Mouse (Mus musculus) MEL (cell line): ENCODE results near the gene Maco1.

ENCODE experiments used
- CTCF ChIP-seq, 3 experiments: IDR thresholded peaks in 2 of 3; conservative IDR thresholded peaks in 1 of 3; 2 replicates each; pipeline ENCODE4 v1.5.1; 2011 to 2012; ENCODE audit warnings: low read length in 3 of 3, low read depth in 2 of 3, mild to moderate bottlenecking in 2 of 3, improper control_type of control experiment in 1 of 3, inconsistent platforms in 1 of 3, mixed read lengths in 1 of 3, moderate library complexity in 1 of 3; ENCODE audit not compliant: control insufficient read depth in 1 of 3, insufficient read depth in 1 of 3, poor library complexity in 1 of 3, severe bottlenecking in 1 of 3
- ETS1 ChIP-seq: IDR thresholded peaks from 2 replicates; pipeline ENCODE4 v1.6.1; 2012; ENCODE audit warnings: low read depth, mild to moderate bottlenecking, inconsistent platforms, low read length, improper control_type of control experiment, moderate library complexity
- GATA1 ChIP-seq: IDR thresholded peaks from 2 replicates; pipeline ENCODE4 v1.6.1; 2011; ENCODE audit warnings: low read depth, low read length, improper control_type of control experiment
- TAL1 ChIP-seq: IDR thresholded peaks from 2 replicates; pipeline ENCODE4 v1.6.1; 2012; ENCODE audit warnings: mild to moderate bottlenecking, inconsistent platforms, low read length, moderate library complexity, mixed read lengths
- TCF12 ChIP-seq: IDR thresholded peaks from 2 replicates; pipeline ENCODE4 v1.6.1; 2014; ENCODE audit warnings: low read depth, mild to moderate bottlenecking, inconsistent platforms, low read length, improper control_type of control experiment, moderate library complexity
- ZC3H11A ChIP-seq: IDR thresholded peaks from 2 replicates; pipeline ENCODE4 v1.6.1; 2012; ENCODE audit warnings: low read depth, mild to moderate bottlenecking, inconsistent platforms, low read length, improper control_type of control experiment

DNA sequence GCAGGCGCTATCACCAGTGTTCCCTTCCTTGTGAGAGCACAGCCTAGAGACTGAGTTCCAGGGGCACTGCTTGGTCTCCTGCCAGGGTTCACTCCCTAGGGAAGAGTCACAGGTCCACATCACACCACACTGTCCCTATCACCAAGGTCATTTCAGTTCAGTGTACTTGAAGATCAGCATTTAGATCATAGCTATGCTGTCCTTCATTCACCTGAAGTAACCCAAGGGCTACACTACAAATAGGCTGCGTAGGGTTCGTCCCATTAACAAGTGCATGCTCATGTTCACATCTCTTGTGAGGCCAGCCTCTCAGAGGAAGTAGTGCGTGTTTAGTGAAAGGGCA, 38.9 kb downstream of the Maco1 start:
- TF ChIP-seq TAL1 = no peak
- no peak for TF ChIP-seq CTCF (IDR thresholded peaks at IDR 0.05 in 2 of 3, conservative IDR thresholded peaks at IDR 0.05 in 1 of 3; ENCODE audit: control insufficient read depth in 1 of 3, insufficient read depth in 1 of 3, low read depth in 2 of 3, low read length in 3 of 3, poor library complexity in 1 of 3, severe bottlenecking in 1 of 3)
- no peak for TF ChIP-seq ETS1
- no peak for TF ChIP-seq GATA1
- no peak for TF ChIP-seq TCF12
- no peak for TF ChIP-seq ZC3H11A
